Mouse (Mus musculus) right cerebral cortex, postnatal 10 days (tissue): Measurements from ENCODE around the gene Heatr9.
"Not testable (repeated sequence)": the region's sequence is repeated elsewhere in the genome, so short reads cannot be mapped to it uniquely, and the experiment has no call there.

Experiments
- DNase-seq, 2 experiments: peaks; one replicate each; pipeline ENCODE4 v3.0.0; 2021; ENCODE audit warnings: low spot score in 2 of 2

Heatr9 gene

GRCm38 (mm10) chr11:83522075-83522474, at the start of gene Heatr9:
TSS of gene Heatr9 (minus strand) at chr11:83522175.
- peak in 1 of 2 experiments; percentile 2 for DNase-seq

- DNase-seq = no peak
Observed at GRCm38 (mm10) chr11:83570189-83570588, 48.2 kb upstream of the Heatr9 start.

GRCm38 (mm10) chr11:83569249-83569648, 47.3 kb upstream of the Heatr9 start:
- DNase-seq = no peak

GRCm38 (mm10) chr11:83568786-83569185, 46.8 kb upstream of the Heatr9 start:
- no peak for DNase-seq

- DNase-seq = no peak
Observed at GRCm38 (mm10) chr11:83568061-83568460, 46.1 kb upstream of the Heatr9 start.

- DNase-seq = no peak
Observed at GRCm38 (mm10) chr11:83567311-83567710, 45.3 kb upstream of the Heatr9 start.

GRCm38 (mm10) chr11:83566617-83567016, 44.6 kb upstream of the Heatr9 start:
- DNase-seq = no peak

- peak; percentile 36 to 39 for DNase-seq
Observed at GRCm38 (mm10) chr11:83563754-83564153, 41.8 kb upstream of the Heatr9 start.

GRCm38 (mm10) chr11:83562311-83562887, 40.4 kb upstream of the Heatr9 start:
- no peak for DNase-seq

- DNase-seq = no peak
Observed at GRCm38 (mm10) chr11:83560405-83560804, 38.4 kb upstream of the Heatr9 start.

- DNase-seq = no peak
Observed at GRCm38 (mm10) chr11:83557074-83557473, 35.1 kb upstream of the Heatr9 start.

GRCm38 (mm10) chr11:83556085-83556781, 34.3 kb upstream of the Heatr9 start:
- DNase-seq = peak; percentile 35 to 64

- DNase-seq = no peak
Observed at GRCm38 (mm10) chr11:83551668-83552067, 29.7 kb upstream of the Heatr9 start.

GRCm38 (mm10) chr11:83551037-83551436, 29.1 kb upstream of the Heatr9 start:
- not testable (repeated sequence) for DNase-seq

- DNase-seq = no peak
Observed at GRCm38 (mm10) chr11:83550186-83550632, 28.2 kb upstream of the Heatr9 start.

GRCm38 (mm10) chr11:83544214-83544613, 22.2 kb upstream of the Heatr9 start:
- no peak for DNase-seq

- no peak for DNase-seq
Observed at GRCm38 (mm10) chr11:83541415-83541814, 19.4 kb upstream of the Heatr9 start.

- DNase-seq = no peak
Observed at GRCm38 (mm10) chr11:83540931-83541330, 19.0 kb upstream of the Heatr9 start.

- DNase-seq = no peak
Observed at GRCm38 (mm10) chr11:83538705-83539314, 16.8 kb upstream of the Heatr9 start.

- no peak for DNase-seq
Observed at GRCm38 (mm10) chr11:83536831-83537230, 14.9 kb upstream of the Heatr9 start.

- DNase-seq = peak; percentile 82 to 84
Observed at GRCm38 (mm10) chr11:83534609-83535423, 12.8 kb upstream of the Heatr9 start.

GRCm38 (mm10) chr11:83534143-83534542, 12.2 kb upstream of the Heatr9 start:
- no peak for DNase-seq
